Mouse (Mus musculus) urinary bladder, adult 18-20 months (tissue): ENCODE results near the gene Dner.
"Not testable (repeated sequence)": the region's sequence is repeated elsewhere in the genome, so short reads cannot be mapped to it uniquely, and the experiment has no call there.

Source experiments
- DNase-seq, 2 experiments: peaks; one replicate each; pipeline ENCODE4 v3.0.0; 2022; ENCODE audit warnings: low spot score in 2 of 2, mixed read lengths in 2 of 2

Dner gene

GRCm38 (mm10) chr1:84399118-84399517 is 296.9 kb downstream of the Dner start:
- DNase-seq: no peak

GRCm38 (mm10) chr1:84396787-84397186 is 299.2 kb downstream of the Dner start:
- no peak for DNase-seq

DNA sequence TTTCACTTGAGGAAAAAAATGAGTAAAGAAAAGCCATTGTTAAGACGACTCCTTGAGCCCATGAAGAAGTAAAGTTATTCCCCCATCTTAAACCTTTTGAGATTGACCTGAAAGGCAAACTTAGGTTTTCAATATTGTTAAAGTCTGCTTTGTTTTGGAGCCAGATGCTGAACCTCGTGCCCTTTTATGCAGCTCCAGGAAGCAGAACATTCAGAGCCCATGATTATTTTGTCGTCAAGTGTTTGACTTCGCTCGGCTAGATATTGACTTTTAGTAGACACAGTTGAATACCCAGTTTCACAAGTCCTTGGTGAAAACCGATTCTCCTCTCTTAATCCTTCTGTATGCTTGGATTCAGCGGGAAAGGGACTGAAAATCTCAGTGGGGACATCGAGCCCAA is 300.1 kb downstream of the Dner start:
- no peak for DNase-seq

DNA sequence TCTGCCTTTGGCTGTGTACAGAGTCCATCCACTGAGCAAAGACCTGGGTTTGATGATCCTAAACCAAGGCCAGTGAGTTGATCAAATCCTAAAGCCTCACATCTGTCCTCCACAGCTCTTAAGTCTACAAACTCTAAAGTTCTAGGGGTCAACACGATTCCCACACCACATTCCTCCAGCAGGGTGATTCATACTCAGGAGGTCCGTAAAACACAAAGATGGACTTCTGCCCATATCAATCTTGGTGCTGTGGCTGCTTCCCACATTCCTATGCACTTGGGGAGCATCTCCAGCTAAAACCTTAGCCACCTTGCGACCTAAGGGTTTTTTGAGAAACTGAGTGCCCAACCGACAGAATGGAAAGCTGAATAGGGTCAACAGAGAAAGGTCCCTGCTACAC is 305.1 kb downstream of the Dner start:
- no peak for DNase-seq

DNA sequence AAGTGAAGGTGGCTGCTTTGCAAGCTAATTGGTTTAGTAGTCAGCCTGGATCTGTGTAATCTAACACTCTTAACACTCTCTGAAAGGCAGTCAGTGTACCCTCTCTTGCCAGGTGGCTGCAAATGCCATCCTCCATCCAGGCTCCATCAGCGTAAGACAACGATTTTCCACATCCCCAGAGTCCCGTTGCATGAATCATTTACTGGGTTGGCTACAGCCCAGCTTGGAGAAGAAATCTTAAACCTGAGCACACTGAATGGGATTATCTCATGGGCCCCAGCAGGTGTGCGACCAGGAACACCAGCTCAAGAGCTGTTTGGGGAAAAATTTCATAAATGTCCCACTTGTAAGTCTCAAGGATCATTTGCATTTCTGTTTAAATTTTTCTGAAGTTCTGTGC is 308.4 kb downstream of the Dner start:
- no peak for DNase-seq

GRCm38 (mm10) chr1:84386481-84387146 is 309.4 kb downstream of the Dner start:
- no peak for DNase-seq

GRCm38 (mm10) chr1:84382709-84383108 is 313.3 kb downstream of the Dner start:
- DNase-seq: no peak

GRCm38 (mm10) chr1:84382064-84382463 is 314.0 kb downstream of the Dner start:
- DNase-seq: no peak

- no peak for DNase-seq
Measured at GRCm38 (mm10) chr1:84380895-84381294, 315.1 kb downstream of the Dner start.

DNA sequence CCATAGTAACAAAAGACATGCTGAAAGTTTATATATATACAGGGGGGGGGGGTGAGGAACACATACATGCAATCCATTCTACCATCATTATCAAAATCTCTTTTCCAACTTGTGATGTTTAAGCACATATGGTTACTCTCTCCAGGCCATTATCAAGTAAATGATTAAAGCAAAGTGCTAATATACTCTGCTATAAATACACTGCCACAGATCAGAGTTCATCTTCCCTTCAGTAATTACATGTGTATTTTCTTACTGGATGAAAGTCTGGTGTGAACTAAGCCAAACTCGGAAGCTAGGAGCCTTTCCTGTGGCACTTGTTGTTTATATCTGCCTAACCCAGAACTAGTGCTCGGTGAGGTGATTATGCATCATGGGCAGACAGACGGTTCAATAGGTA is 328.3 kb downstream of the Dner start:
- no peak for DNase-seq

- no peak for DNase-seq
Measured at GRCm38 (mm10) chr1:84366553-84366952, 329.5 kb downstream of the Dner start.

DNA sequence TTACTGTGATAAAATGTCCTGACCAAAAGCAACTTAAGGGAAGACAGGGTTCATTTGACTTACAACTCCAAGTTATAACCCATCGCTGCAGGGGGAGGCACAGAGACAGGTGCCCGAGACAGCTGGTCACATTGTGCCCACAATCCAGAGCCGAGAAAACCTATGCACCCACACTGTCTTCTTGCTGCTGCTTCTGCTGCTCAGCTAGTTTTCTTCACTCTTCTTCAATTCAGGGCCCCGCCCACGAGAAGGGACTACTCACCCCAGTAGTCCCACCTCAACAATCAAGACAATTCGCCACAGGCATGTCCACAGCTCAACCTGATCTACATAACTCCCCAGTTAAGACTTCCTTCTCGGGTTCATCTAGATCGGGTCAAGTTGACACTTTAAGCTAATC is 332.1 kb downstream of the Dner start, which contains the start of gene Pid1:
Gene Pid1, minus strand, starts transcription at position 214 of the 400 bp plus-strand sequence.
- DNase-seq: no peak

DNA sequence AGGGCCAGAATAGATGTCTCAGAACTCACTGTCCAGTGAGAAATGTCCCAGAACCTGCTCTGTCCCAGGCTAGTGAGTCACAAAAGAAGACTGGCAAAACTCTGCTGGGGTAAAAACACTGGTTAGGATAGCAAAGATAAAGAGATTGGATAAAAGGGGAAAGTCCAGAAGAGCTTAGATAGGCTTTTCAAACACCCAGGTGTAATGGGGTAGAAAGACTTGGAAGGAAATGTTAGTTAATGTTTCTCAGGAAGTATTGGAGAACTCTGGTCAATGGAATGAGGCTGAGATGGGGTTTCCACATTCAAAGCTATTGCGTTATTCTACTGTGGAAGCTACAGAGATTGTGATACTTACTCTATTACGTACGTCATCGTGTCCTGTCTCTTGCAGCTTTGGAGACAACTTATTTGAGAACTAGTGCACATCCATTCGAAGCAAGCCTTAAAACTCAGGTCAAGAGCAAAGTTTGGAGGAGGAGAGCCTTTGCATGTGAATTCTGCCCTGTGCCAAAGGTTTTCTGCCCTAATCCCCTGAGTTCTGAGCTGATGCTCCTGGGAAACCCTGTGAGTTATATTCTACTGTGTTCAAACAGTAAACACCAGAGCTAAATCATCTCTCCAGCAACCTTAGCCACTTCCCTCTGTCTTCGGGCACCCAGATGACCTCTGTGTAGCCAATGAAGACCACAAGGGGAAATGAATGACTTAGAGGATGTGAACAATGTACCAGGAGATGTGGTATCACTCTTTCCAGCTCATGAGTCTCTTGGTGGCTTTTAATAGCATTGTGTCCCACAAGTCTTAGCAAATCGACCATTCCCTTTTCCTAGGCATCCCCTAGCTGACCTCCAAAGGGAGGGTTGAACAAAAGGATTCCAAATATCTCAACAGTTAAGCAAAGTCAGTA is 333.1 kb downstream of the Dner start:
- no peak for DNase-seq

DNA sequence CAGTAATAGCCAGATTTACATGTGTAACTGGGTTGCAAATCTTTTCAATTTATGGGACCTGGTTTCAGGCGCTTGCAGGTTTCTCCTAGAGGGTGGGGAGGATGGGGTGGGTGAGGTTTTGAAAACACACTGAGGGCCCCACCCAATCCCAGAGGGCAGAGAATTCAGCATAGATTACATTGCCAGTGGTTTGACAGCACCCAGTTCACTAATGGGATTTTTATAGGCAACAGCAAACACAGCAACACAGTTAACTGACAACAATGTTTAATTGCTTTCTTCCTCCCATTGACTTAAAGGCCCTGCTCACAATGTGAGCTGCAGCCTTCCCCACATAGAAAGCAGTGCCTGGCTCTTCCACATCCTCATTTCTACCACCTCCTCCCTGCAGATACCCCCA is 333.8 kb downstream of the Dner start:
- no peak for DNase-seq

DNA sequence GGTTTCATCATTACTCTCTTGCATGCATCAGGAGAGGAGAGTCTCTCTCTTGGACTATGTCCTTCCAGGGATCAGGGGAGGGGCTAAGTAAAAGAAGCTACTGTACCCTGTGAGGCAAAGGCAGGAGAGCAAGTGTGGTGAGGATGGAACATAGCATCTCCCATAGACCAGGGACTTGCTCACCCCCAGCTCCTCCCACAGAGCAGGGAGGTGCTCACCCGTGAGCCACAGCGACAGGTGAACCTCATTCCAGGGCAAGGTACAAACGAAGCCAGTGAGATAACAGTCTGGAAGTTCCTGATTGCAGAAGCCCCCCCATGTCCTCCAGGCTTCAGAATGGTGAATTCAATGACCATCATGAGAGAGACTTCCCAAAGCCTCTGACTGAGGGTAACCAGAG is 334.6 kb downstream of the Dner start:
- no peak for DNase-seq

- peak in 1 of 2 experiments; percentile 59 for DNase-seq
Measured at GRCm38 (mm10) chr1:84359611-84360500, 336.2 kb downstream of the Dner start.

DNA sequence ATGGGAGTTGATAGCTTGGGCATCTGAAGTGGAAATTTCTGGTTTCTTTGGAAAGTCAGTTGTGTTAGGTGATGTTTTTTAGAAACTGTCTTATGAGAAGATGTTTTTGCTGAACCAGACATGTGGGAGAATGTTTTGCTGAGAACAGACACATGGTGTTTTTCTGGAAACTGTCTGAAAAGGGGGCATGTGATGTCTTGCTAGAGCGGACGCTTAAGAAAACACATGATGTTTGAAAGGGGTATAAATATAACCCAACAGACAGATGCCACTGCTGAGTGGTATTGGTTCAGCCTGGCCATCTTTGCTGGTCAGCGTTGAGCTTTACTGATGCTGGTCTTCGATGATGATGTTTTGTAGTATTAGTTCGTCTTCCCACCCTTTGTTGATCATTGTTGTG is 338.8 kb downstream of the Dner start:
- no peak for DNase-seq

GRCm38 (mm10) chr1:84350262-84350661 is 345.8 kb downstream of the Dner start:
- no peak for DNase-seq

- no peak for DNase-seq
Measured at GRCm38 (mm10) chr1:84347796-84348476, 348.1 kb downstream of the Dner start.

DNA sequence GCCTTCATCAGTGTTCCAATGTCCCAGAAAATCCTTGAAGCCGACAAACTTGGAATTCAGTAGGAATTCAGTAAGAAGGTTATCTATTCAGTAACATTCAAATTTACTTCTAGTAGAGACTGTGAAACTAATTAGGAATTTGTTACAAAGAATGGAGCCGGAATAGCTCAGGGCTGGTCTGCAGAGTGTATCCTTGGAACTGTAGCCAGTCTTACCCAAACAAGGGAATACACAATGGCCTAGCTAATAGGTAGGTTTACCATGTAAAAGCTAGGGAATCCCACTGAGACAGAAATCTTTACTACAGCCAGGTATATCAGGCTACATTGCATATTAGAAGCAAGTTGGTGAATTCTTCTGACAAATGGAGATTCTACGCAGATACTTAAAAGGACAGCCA is 363.2 kb downstream of the Dner start:
- DNase-seq: not testable (repeated sequence)

- not testable (repeated sequence) for DNase-seq
Measured at GRCm38 (mm10) chr1:84331861-84332260, 364.2 kb downstream of the Dner start.
